Mouse (Mus musculus) heart, postnatal 0 days (tissue): ENCODE results near the gene Slc22a8. TPM values are rescaled to one million over a fixed set of nuclear protein-coding genes. Genes with fewer than 3 reads are reported as not detected.

Source experiments
- ATAC-seq: fragments of 200-750 bp; cut with Nextera tagmentation; 2 replicates; pipeline ENCODE4 v1.8.0; 2017; ENCODE audit warnings: low read depth, moderate number of reproducible peaks, moderate library complexity; ENCODE audit not compliant: insufficient read depth
- DNase-seq: peaks from one replicate; pipeline ENCODE4 v3.0.0-alpha.2; 2016; ENCODE audit warnings: low spot score
- H3K27ac ChIP-seq: fragments of 300-500 bp; sonication (generic); 2 replicates; pipeline ENCODE4 v1.5.1; 2014; ENCODE audit warnings: low read depth, mild to moderate bottlenecking
- H3K27me3 ChIP-seq: fragments of 300-500 bp; sonication (generic); 2 replicates; pipeline ENCODE4 v1.6.1; 2014; ENCODE audit warnings: low read length, mixed read lengths; ENCODE audit not compliant: control insufficient read depth, insufficient read depth
- H3K36me3 ChIP-seq: fragments of 300-500 bp; sonication (generic); replicated peaks from 2 replicates; pipeline ENCODE4 v1.6.1; 2014; ENCODE audit warnings: low read length, mixed read lengths; ENCODE audit not compliant: control insufficient read depth, insufficient read depth
- H3K4me1 ChIP-seq: fragments of 300-500 bp; sonication (generic); 2 replicates; pipeline ENCODE4 v1.6.1; 2014; ENCODE audit warnings: antibody characterized with exemption; ENCODE audit not compliant: control insufficient read depth, insufficient read depth
- H3K4me2 ChIP-seq: fragments of 300-500 bp; sonication (generic); 2 replicates; pipeline ENCODE4 v1.6.1; 2014; ENCODE audit warnings: low read depth, mild to moderate bottlenecking, low read length, moderate library complexity
- H3K4me3 ChIP-seq: fragments of 300-500 bp; sonication (generic); 2 replicates; pipeline ENCODE4 v1.5.1; 2014; ENCODE audit warnings: low read depth, low read length
- H3K9ac ChIP-seq: fragments of 300-500 bp; sonication (generic); replicated peaks from 2 replicates; pipeline ENCODE4 v1.6.1; 2014; ENCODE audit warnings: low read depth, low read length, mixed read lengths
- H3K9me3 ChIP-seq: fragments of 300-500 bp; sonication (generic); replicated peaks from 2 replicates; pipeline ENCODE4 v1.6.1; 2016; ENCODE audit warnings: low read length; ENCODE audit not compliant: control insufficient read depth
- CTCF ChIP-seq: IDR thresholded peaks from 2 replicates; pipeline ENCODE4 v1.5.1; 2016; ENCODE audit warnings: antibody characterized with exemption, control low read depth, low read depth
- EP300 ChIP-seq: IDR thresholded peaks from 2 replicates; pipeline ENCODE4 v1.6.1; 2016; ENCODE audit warnings: antibody characterized with exemption, low read depth
- WGBS: fragments of 180-500 bp; shearing (Covaris S2); extraction: QIAGEN DNeasy Blood & Tissue Kit; methylation state at CpG from one replicate; pipeline ENCODE4 v1.1.7; 2014; 5-methylcytosine and 5-hydroxymethylcytosine counted together
- polyA plus RNA-seq: library from polyadenylated mRNA; unstranded; fragments of >200 nt; fragmentation: Nextera tagmentation; extraction: Ambion mirVana; gene quantifications from 2 replicates; pipeline ENCODE4 v1.2.1, GENCODE M21; 2015
- total RNA-seq: library from RNA; depleted of rRNA; stranded (reverse); fragments of >200 nt; gene quantifications from 2 replicates; pipeline ENCODE4 v1.2.3, GENCODE M21; 2014; ENCODE audit warnings: low replicate concordance

The Slc22a8 gene
- total and polyA plus RNA-seq, 2 experiments from 2014 or later = 0.05 TPM; not detected in 1

- no peaks in the 10 kb centered on the region for H3K36me3 ChIP-seq
- no peak overlapping the region for H3K27ac ChIP-seq
- H3K27me3 ChIP-seq = no peaks in the 10 kb centered on the region
- no peak overlapping the region for H3K4me2 ChIP-seq
- ATAC-seq (no peak; the same call in 1 of the 2 replicates), DNase-seq (peak; percentile 52)
- 0 out of 2 replicates have a peak, but pooled peaks cover 7% of the 10 kb centered on the region for H3K4me1 ChIP-seq
- H3K4me3 ChIP-seq = no peak overlapping the region
- H3K9ac ChIP-seq = no peak overlapping the region
- TF ChIP-seq EP300 (no peak), CTCF (peak; percentile 59)
- H3K9me3 ChIP-seq = no peaks in the 10 kb centered on the region
- 43% methylated on average over 13 of the region's 13 CpGs for whole genome bisulfite sequencing
These were observed 23.8 kb upstream of the Slc22a8 start for GRCm38 (mm10) chr19:8567104-8567880.

- no peaks in the 10 kb centered on the region for H3K27me3 ChIP-seq
- ATAC-seq (no peak), DNase-seq (no peak)
- 7% methylated on average over 14 of the region's 14 CpGs for WGBS
- H3K36me3 ChIP-seq = no peaks in the 10 kb centered on the region
- TF ChIP-seq CTCF (peak; percentile 66), EP300 (no peak)
- H3K4me1 ChIP-seq = 0 out of 2 replicates have a peak, but pooled peaks cover 4% of the 10 kb centered on the region
- peak overlapping the region; percentile 61 for H3K4me2 ChIP-seq
- no peak overlapping the region for H3K27ac ChIP-seq
- peak overlapping the region; percentile 26 for H3K4me3 ChIP-seq
- no peaks in the 10 kb centered on the region for H3K9me3 ChIP-seq
- 0 out of 2 replicates have a peak overlapping the region, but pooled peaks have one; percentile 25 for H3K9ac ChIP-seq
These were observed 21.6 kb upstream of the Slc22a8 start for GRCm38 (mm10) chr19:8569453-8569863.

GRCm38 (mm10) chr19:8570341-8571040 is 20.6 kb upstream of the Slc22a8 start:
- ATAC-seq (no peak), DNase-seq (no peak)
- no peak for TF ChIP-seq EP300
- TF ChIP-seq CTCF = no peak
- Histone ChIP-seq H3K9ac (no peak overlapping the region), H3K9me3 (no peaks in the 10 kb centered on the region), H3K27ac (no peak overlapping the region), H3K36me3 (no peaks in the 10 kb centered on the region), H3K27me3 (no peaks in the 10 kb centered on the region), H3K4me3 (no peak overlapping the region), H3K4me1 (no peaks in the 10 kb centered on the region), H3K4me2 (no peak overlapping the region)
- WGBS = 71% methylated on average over 2 of the region's 2 CpGs

GRCm38 (mm10) chr19:8571746-8572145 is 19.3 kb upstream of the Slc22a8 start:
- H3K27ac ChIP-seq = no peak overlapping the region
- TF ChIP-seq EP300 (no peak), CTCF (no peak)
- H3K27me3 ChIP-seq = no peaks in the 10 kb centered on the region
- WGBS = 40% methylated on average over 7 of the region's 7 CpGs
- ATAC-seq (no peak; the same call in 1 of the 2 replicates), DNase-seq (no peak)
- no peaks in the 10 kb centered on the region for H3K36me3 ChIP-seq
- H3K9ac ChIP-seq = no peak overlapping the region
- no peaks in the 10 kb centered on the region for H3K4me1 ChIP-seq
- no peak overlapping the region for H3K4me3 ChIP-seq
- no peaks in the 10 kb centered on the region for H3K9me3 ChIP-seq
- H3K4me2 ChIP-seq = no peak overlapping the region

GRCm38 (mm10) chr19:8572485-8572884 is 18.6 kb upstream of the Slc22a8 start:
- Histone ChIP-seq H3K4me1 (no peaks in the 10 kb centered on the region), H3K4me3 (no peak overlapping the region), H3K9ac (no peak overlapping the region), H3K4me2 (no peak overlapping the region), H3K36me3 (no peaks in the 10 kb centered on the region), H3K27ac (no peak overlapping the region), H3K9me3 (no peaks in the 10 kb centered on the region), H3K27me3 (no peaks in the 10 kb centered on the region)
- TF ChIP-seq CTCF (no peak), EP300 (no peak)
- no peak for DNase-seq
- 9% methylated on average over 3 of the region's 3 CpGs for WGBS
- no peak for ATAC-seq
